Mouse (Mus musculus) spleen, postnatal 36 days (tissue): ENCODE data around the gene Aldh3b2.
"Not testable (repeated sequence)": the region's sequence is repeated elsewhere in the genome, so short reads cannot be mapped to it uniquely, and the experiment has no call there.

Experiments
- DNase-seq, 2 experiments: peaks; one replicate each; pipeline ENCODE4 v3.0.0; 2022; ENCODE audit warnings: low spot score in 2 of 2, mixed read lengths in 1 of 2

The Aldh3b2 gene

GRCm38 (mm10) chr19:3947813-3948212, 24.3 kb upstream of the Aldh3b2 start:
- no peak for DNase-seq

- DNase-seq: no peak
Observed at GRCm38 (mm10) chr19:3948546-3948945, 23.6 kb upstream of the Aldh3b2 start.

GRCm38 (mm10) chr19:3950331-3950730, 21.8 kb upstream of the Aldh3b2 start:
- DNase-seq: no peak

- no peak for DNase-seq
Observed at GRCm38 (mm10) chr19:3951461-3951860, 20.7 kb upstream of the Aldh3b2 start.

GRCm38 (mm10) chr19:3952099-3952498, 20.0 kb upstream of the Aldh3b2 start:
- DNase-seq: no peak

- DNase-seq: no peak
Observed at GRCm38 (mm10) chr19:3955033-3955432, 17.1 kb upstream of the Aldh3b2 start.

GRCm38 (mm10) chr19:3955804-3956203, 16.3 kb upstream of the Aldh3b2 start:
- DNase-seq: no peak

GRCm38 (mm10) chr19:3957296-3958036, 14.7 kb upstream of the Aldh3b2 start:
- DNase-seq: not testable (repeated sequence)

GRCm38 (mm10) chr19:3958470-3958869, 13.7 kb upstream of the Aldh3b2 start, which contains the start of gene Aldh3b3:
TSS of gene Aldh3b3 (plus strand) at chr19:3958645.
- no peak for DNase-seq

GRCm38 (mm10) chr19:3959030-3959429, 13.1 kb upstream of the Aldh3b2 start:
- DNase-seq: no peak

- no peak for DNase-seq
Observed at GRCm38 (mm10) chr19:3960211-3960610, 11.9 kb upstream of the Aldh3b2 start.

- not testable (repeated sequence) for DNase-seq
Observed at GRCm38 (mm10) chr19:3961805-3962204, 10.3 kb upstream of the Aldh3b2 start.

- DNase-seq: no peak
Observed at GRCm38 (mm10) chr19:3962469-3962868, 9.7 kb upstream of the Aldh3b2 start.

GRCm38 (mm10) chr19:3964030-3964429, 8.1 kb upstream of the Aldh3b2 start:
- DNase-seq: no peak

GRCm38 (mm10) chr19:3966330-3967075, 5.6 kb upstream of the Aldh3b2 start:
- no peak for DNase-seq

GRCm38 (mm10) chr19:3967258-3967657, 4.9 kb upstream of the Aldh3b2 start:
- no peak for DNase-seq

GRCm38 (mm10) chr19:3974608-3975007, 2.5 kb downstream of the Aldh3b2 start:
- DNase-seq: not testable (repeated sequence)

- no peak for DNase-seq
Observed at GRCm38 (mm10) chr19:3975866-3976265, 3.7 kb downstream of the Aldh3b2 start.

GRCm38 (mm10) chr19:3980309-3980708, 8.2 kb downstream of the Aldh3b2 start:
- DNase-seq: peak; percentile 72 to 82

- DNase-seq: no peak
Observed at GRCm38 (mm10) chr19:3980917-3981316, 8.8 kb downstream of the Aldh3b2 start.

GRCm38 (mm10) chr19:3983527-3984200, 11.5 kb downstream of the Aldh3b2 start:
- DNase-seq: no peak

GRCm38 (mm10) chr19:3985261-3985681, 13.1 kb downstream of the Aldh3b2 start:
- DNase-seq: no peak
